Mouse (Mus musculus) G1E (cell line): Measurements from ENCODE around the gene Gcnt1. TPM values are rescaled to one million over a fixed set of nuclear protein-coding genes. Genes with fewer than 3 reads are reported as not detected.
A peak's percentile ranks its signal among the peaks of the same experiment; 100 is the strongest.

ENCODE experiments used
- ATAC-seq: 2 replicates; pipeline ENCODE4 v1.8.0; 2016; ENCODE audit warnings: mild to moderate bottlenecking; ENCODE audit not compliant: insufficient number of reproducible peaks, poor library complexity, low FRiP score, severe bottlenecking; ENCODE audit errors: extremely low read depth
- DNase-seq: peaks from one replicate; pipeline ENCODE4 v3.0.0; 2012; ENCODE audit warnings: low spot score
- H3K27me3 ChIP-seq: 2 replicates; pipeline ENCODE4 v1.6.1; 2012; ENCODE audit warnings: mild to moderate bottlenecking, low read length, inconsistent platforms; ENCODE audit not compliant: insufficient read depth
- H3K36me3 ChIP-seq: replicated peaks from 2 replicates; pipeline ENCODE3; 2012; ENCODE audit warnings: mild to moderate bottlenecking, inconsistent platforms
- H3K4me1 ChIP-seq: 2 replicates; pipeline ENCODE4 v1.6.1; 2012; ENCODE audit warnings: low read depth, low read length, inconsistent platforms, mixed read lengths; ENCODE audit not compliant: insufficient read depth
- H3K4me3 ChIP-seq: 2 replicates; pipeline ENCODE4 v1.5.1; 2012; ENCODE audit warnings: low read depth, mild to moderate bottlenecking, inconsistent platforms, low read length, moderate library complexity, mixed read lengths
- H3K9me3 ChIP-seq: replicated peaks from 2 replicates; pipeline ENCODE4 v1.6.1; 2012; ENCODE audit warnings: inconsistent platforms
- CTCF ChIP-seq: IDR thresholded peaks from 2 replicates; pipeline ENCODE4 v1.5.1; 2012; ENCODE audit warnings: low read depth, low read length, inconsistent platforms, mixed read lengths
- GATA1 ChIP-seq: IDR thresholded peaks from 2 replicates; pipeline ENCODE4 v1.6.1; 2012; ENCODE audit warnings: borderline replicate concordance, low read length, inconsistent platforms, mixed read lengths
- GATA2 ChIP-seq: IDR thresholded peaks from 2 replicates; pipeline ENCODE4 v1.6.1; 2012; ENCODE audit warnings: low read depth, low read length, inconsistent platforms, borderline replicate concordance
- POLR2AphosphoS5 ChIP-seq: IDR thresholded peaks from 2 replicates; pipeline ENCODE4 v1.6.1; 2012; ENCODE audit warnings: low read depth, low read length, inconsistent platforms; ENCODE audit not compliant: insufficient replicate concordance
- TAL1 ChIP-seq: conservative IDR thresholded peaks from 2 replicates; pipeline ENCODE4 v1.6.1; 2012; ENCODE audit warnings: low read depth, low read length, inconsistent platforms, mixed read lengths
- polyA plus RNA-seq: library from polyadenylated mRNA; stranded (reverse); fragments of >175 nt; gene quantifications from 2 replicates; pipeline ENCODE4 v1.2.3, GENCODE M21; 2012
- total RNA-seq, 2 experiments: library from RNA; stranded (forward) in 1 of 2; stranded (reverse) in 1 of 2; fragments of 200-1000 nt in 1 of 2; fragments of >200 nt in 1 of 2; fragmentation: Nextera tagmentation in 1 of 2; gene quantifications; 2 replicates each; pipeline ENCODE4 v1.2.3; 2014 to 2017

Gcnt1 gene
- total and polyA plus RNA-seq, 3 experiments = 2.8 to 209 (median 176) TPM

GRCm38 (mm10) chr19:17355361-17355760, 17.3 kb downstream of the Gcnt1 start:
- ATAC-seq (no peak), DNase-seq (no peak)
- H3K9me3 ChIP-seq = no peaks in the 10 kb centered on the region
- H3K4me1 ChIP-seq = peaks cover 65% of the 10 kb centered on the region
- TF ChIP-seq GATA1 (no peak), CTCF (no peak), TAL1 (no peak), GATA2 (no peak), POLR2AphosphoS5 (no peak)
- H3K4me3 ChIP-seq = peak overlapping the region; percentile 82
- H3K36me3 ChIP-seq = peaks cover 33% of the 10 kb centered on the region
- H3K27me3 ChIP-seq = no peaks in the 10 kb centered on the region

- TF ChIP-seq GATA1 (no peak), TAL1 (peak; percentile 39; the same call in 1 of the 2 replicates), POLR2AphosphoS5 (no peak)
- H3K27me3 ChIP-seq = no peaks in the 10 kb centered on the region
- peak overlapping the region; percentile 82 for H3K4me3 ChIP-seq
- H3K36me3 ChIP-seq = peaks cover 39% of the 10 kb centered on the region
- DNase-seq = no peak
- ATAC-seq = peak; percentile 17; the same call in 1 of the 2 replicates
- peaks cover 65% of the 10 kb centered on the region for H3K4me1 ChIP-seq
- H3K9me3 ChIP-seq = no peaks in the 10 kb centered on the region
Measured at GRCm38 (mm10) chr19:17354797-17355196, 17.8 kb downstream of the Gcnt1 start.

GRCm38 (mm10) chr19:17354362-17354761, 18.3 kb downstream of the Gcnt1 start:
- ATAC-seq (no peak), DNase-seq (no peak)
- no peaks in the 10 kb centered on the region for H3K9me3 ChIP-seq
- H3K4me3 ChIP-seq = peak overlapping the region; percentile 82
- no peaks in the 10 kb centered on the region for H3K27me3 ChIP-seq
- peaks cover 43% of the 10 kb centered on the region for H3K36me3 ChIP-seq
- H3K4me1 ChIP-seq = peaks cover 67% of the 10 kb centered on the region
- TF ChIP-seq CTCF (no peak), GATA2 (no peak), TAL1 (no peak), POLR2AphosphoS5 (no peak), GATA1 (no peak)

GRCm38 (mm10) chr19:17353727-17354126, 18.9 kb downstream of the Gcnt1 start:
- H3K4me1 ChIP-seq = peaks cover 65% of the 10 kb centered on the region
- ATAC-seq (no peak), DNase-seq (no peak)
- peak overlapping the region; percentile 82 for H3K4me3 ChIP-seq
- H3K27me3 ChIP-seq = no peaks in the 10 kb centered on the region
- H3K9me3 ChIP-seq = no peaks in the 10 kb centered on the region
- TF ChIP-seq CTCF (no peak), POLR2AphosphoS5 (no peak), TAL1 (no peak), GATA2 (no peak), GATA1 (no peak)
- peaks cover 47% of the 10 kb centered on the region for H3K36me3 ChIP-seq

GRCm38 (mm10) chr19:17347852-17348251, 24.8 kb downstream of the Gcnt1 start:
- Histone ChIP-seq H3K4me1 (peaks cover 73% of the 10 kb centered on the region), H3K9me3 (no peaks in the 10 kb centered on the region), H3K4me3 (no peak overlapping the region), H3K36me3 (peaks cover 70% of the 10 kb centered on the region), H3K27me3 (no peaks in the 10 kb centered on the region)
- ATAC-seq = no peak
- no peak for TF ChIP-seq GATA2
- TF ChIP-seq CTCF = no peak
- no peak for TF ChIP-seq TAL1
- no peak for TF ChIP-seq GATA1
- TF ChIP-seq POLR2AphosphoS5 = no peak
- DNase-seq = no peak

- Histone ChIP-seq H3K4me1 (peaks cover 72% of the 10 kb centered on the region), H3K27me3 (no peaks in the 10 kb centered on the region), H3K9me3 (no peaks in the 10 kb centered on the region), H3K4me3 (no peak overlapping the region), H3K36me3 (peaks cover 69% of the 10 kb centered on the region)
- ATAC-seq (no peak), DNase-seq (no peak)
- TF ChIP-seq GATA2 (no peak), CTCF (no peak), TAL1 (no peak), POLR2AphosphoS5 (no peak), GATA1 (no peak)
Measured at GRCm38 (mm10) chr19:17346716-17347474, 25.7 kb downstream of the Gcnt1 start.
